Mouse (Mus musculus) thymus, adult 2 months (tissue): ENCODE data around the gene Sp1.

Source experiments
- CTCF ChIP-seq: fragments of 200-500 bp; IDR thresholded peaks from 2 replicates; pipeline ENCODE4 v1.5.1; 2012; ENCODE audit warnings: mild to moderate bottlenecking, control low read depth, low read length, moderate library complexity, borderline replicate concordance; ENCODE audit not compliant: control insufficient read depth, poor library complexity, insufficient read depth; ENCODE audit errors: extremely low read depth
- POLR2A ChIP-seq: fragments of 200-500 bp; IDR thresholded peaks from 2 replicates; pipeline ENCODE4 v1.6.1; 2012; ENCODE audit warnings: mild to moderate bottlenecking, low read length, control low read depth, moderate library complexity; ENCODE audit not compliant: control insufficient read depth, poor library complexity, insufficient read depth; ENCODE audit errors: extremely low read depth

DNA sequence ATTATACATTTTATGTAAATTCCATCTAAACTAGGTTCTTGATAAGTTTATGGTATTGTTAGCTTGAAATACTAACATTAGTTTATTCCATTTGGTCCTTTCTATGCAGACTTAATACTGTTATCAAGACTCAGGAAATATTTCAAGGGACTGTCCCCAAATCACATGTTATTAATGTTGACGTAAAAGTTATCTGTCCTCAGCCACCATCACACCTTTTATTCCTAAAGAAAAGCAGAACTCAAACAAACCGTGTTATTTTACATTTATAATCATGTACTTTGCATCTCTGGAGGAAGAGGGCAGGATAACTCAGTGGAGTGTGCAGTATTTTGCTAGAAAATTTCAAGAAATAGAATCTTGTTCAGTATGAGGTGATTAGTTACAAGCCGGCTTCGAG lies 27.2 kb downstream of the Sp1 start:
- TF ChIP-seq POLR2A (no peak), CTCF (no peak)
